8 mouse cellular contexts compared by ENCODE assay signal in genomic region chr11:69417449-69418384, GRCm38 (mm10). TPM values are rescaled to one million over a fixed set of nuclear protein-coding genes. Genes with fewer than 3 reads are reported as not detected.
DNase-seq lines count a peak whose midpoint lies in the region; ATAC-seq lines count a peak whose summit lies in the region.

No protein-coding gene starts in this region.

- WGBS in hindbrain, embryonic 10.5 days = under 1% methylated on average over 39 of the region's 39 CpGs
- under 1% methylated on average over 39 of the region's 39 CpGs for WGBS in lung, embryonic 16.5 days

- peak overlapping the region; percentile 99 for H3K27ac ChIP-seq in hindbrain, embryonic 10.5 days
- H3K27ac ChIP-seq in lung, embryonic 16.5 days (ENCODE audit: low read length) = peak overlapping the region; percentile 99

- H3K9me3 ChIP-seq in hindbrain, embryonic 10.5 days = no peaks in the 10 kb centered on the region
- H3K9me3 ChIP-seq in lung, embryonic 16.5 days (ENCODE audit: control insufficient read depth, low read length) = no peaks in the 10 kb centered on the region

- peaks cover 13% of the 10 kb centered on the region for H3K36me3 ChIP-seq in hindbrain, embryonic 10.5 days
- H3K36me3 ChIP-seq in lung, embryonic 16.5 days (ENCODE audit: control insufficient read depth, insufficient read depth, low read length) = peaks cover 3% of the 10 kb centered on the region

- H3K9ac ChIP-seq in lung, embryonic 16.5 days (ENCODE audit: low read length) = peak overlapping the region; percentile 73

- ATAC-seq in frontal cortex, adult (ENCODE audit: low TSS enrichment) = peak; percentile 45
- peak; percentile 51 for ATAC-seq in lung, embryonic 16.5 days (ENCODE audit: low read depth)

- H3K27me3 ChIP-seq in hindbrain, embryonic 10.5 days (ENCODE audit: insufficient read depth, poor library complexity, severe bottlenecking) = peaks cover 26% of the 10 kb centered on the region
- peaks cover 8% of the 10 kb centered on the region; the same call in 1 of the 2 replicates for H3K27me3 ChIP-seq in lung, embryonic 16.5 days (ENCODE audit: control insufficient read depth, insufficient read depth, low read depth, low read length)

- H3K4me3 ChIP-seq in hindbrain, embryonic 10.5 days = peak overlapping the region; percentile 82
- H3K4me3 ChIP-seq in lung, embryonic 16.5 days (ENCODE audit: low read length) = peak overlapping the region; percentile 66

- H3K4me1 ChIP-seq in hindbrain, embryonic 10.5 days (replicated peaks) = peaks cover 91% of the 10 kb centered on the region
- H3K4me1 ChIP-seq in lung, embryonic 16.5 days (replicated peaks; ENCODE audit: control insufficient read depth, insufficient read depth, low read length) = peaks cover 56% of the 10 kb centered on the region

- peak; percentile 96 for DNase-seq in MN1 (ENCODE audit: low spot score)
- DNase-seq in cerebellum, adult 9-11 months = peak; percentile 98
- peak; percentile 96 for DNase-seq in hindbrain, embryonic 10.5 days (ENCODE audit: low spot score)
- DNase-seq in layer of hippocampus, adult 9-10 months (ENCODE audit: low spot score) = peak; percentile 65
- peak; percentile 93 for DNase-seq in ovary, adult 18-20 months (ENCODE audit: low spot score)
- DNase-seq in thymus, postnatal 14 days = peak; percentile 71

- H3K4me2 ChIP-seq in lung, embryonic 16.5 days (ENCODE audit: low read depth, low read length) = peak overlapping the region; percentile 96

RNA-seq across cellular contexts. Expression of gene Kdm6b, which starts 4.2 kb away (rescaled TPM):
- 37.9 and 43.4 TPM in 2 replicates for polyA plus RNA-seq in hindbrain, embryonic 10.5 days (2016; fragmentation: Nextera tagmentation; extraction: Ambion mirVana)
- 25.2 and 26.0 TPM in 2 replicates for polyA plus RNA-seq in lung, embryonic 16.5 days (2015; fragmentation: Nextera tagmentation; extraction: Ambion mirVana)

RNA-seq across cellular contexts. Expression of gene Tmem88, which starts 19.7 kb away (rescaled TPM):
- polyA plus RNA-seq in hindbrain, embryonic 10.5 days (2016; fragmentation: Nextera tagmentation; extraction: Ambion mirVana) = 22.1 and 22.2 TPM in 2 replicates
- 54.7 and 57.4 TPM in 2 replicates for polyA plus RNA-seq in lung, embryonic 16.5 days (2015; fragmentation: Nextera tagmentation; extraction: Ambion mirVana)

RNA-seq across cellular contexts. Expression of gene Cyb5d1, which starts 22.3 kb away (rescaled TPM):
- 47.2 and 51.7 TPM in 2 replicates for polyA plus RNA-seq in hindbrain, embryonic 10.5 days (2016; fragmentation: Nextera tagmentation; extraction: Ambion mirVana)
- polyA plus RNA-seq in lung, embryonic 16.5 days (2015; fragmentation: Nextera tagmentation; extraction: Ambion mirVana) = 32.3 and 32.6 TPM in 2 replicates

RNA-seq across cellular contexts. Expression of gene Naa38, which starts 22.4 kb away (rescaled TPM):
- 148 and 159 TPM in 2 replicates for polyA plus RNA-seq in hindbrain, embryonic 10.5 days (2016; fragmentation: Nextera tagmentation; extraction: Ambion mirVana)
- 158 and 165 TPM in 2 replicates for polyA plus RNA-seq in lung, embryonic 16.5 days (2015; fragmentation: Nextera tagmentation; extraction: Ambion mirVana)

RNA-seq across cellular contexts. Expression of gene Chd3, which starts 48.5 kb away (rescaled TPM):
- 45.1 and 46.9 TPM in 2 replicates for polyA plus RNA-seq in hindbrain, embryonic 10.5 days (2016; fragmentation: Nextera tagmentation; extraction: Ambion mirVana)
- polyA plus RNA-seq in lung, embryonic 16.5 days (2015; fragmentation: Nextera tagmentation; extraction: Ambion mirVana) = 56.9 and 60.3 TPM in 2 replicates

Comparison
In these comparisons a context has a peak if more than half of its experiments do, and no peak if none do; other contexts are left out.
1. Peak in every context shown above with its lines: DNase-seq, ATAC-seq, H3K4me3 ChIP-seq and H3K27ac ChIP-seq.